Mouse (Mus musculus) heart, embryonic 11.5 days (tissue): Measurements from ENCODE around the gene Prdm13. TPM values are rescaled to one million over a fixed set of nuclear protein-coding genes. Genes with fewer than 3 reads are reported as not detected.

Source experiments
- ATAC-seq: fragments of 200-750 bp; cut with Nextera tagmentation; replicated peaks from 2 replicates; pipeline ENCODE4 v1.8.0; 2017; ENCODE audit warnings: moderate library complexity; ENCODE audit not compliant: insufficient number of reproducible peaks, low FRiP score, low TSS enrichment
- H3K27ac ChIP-seq: fragments of 300-500 bp; sonication (generic); 2 replicates; pipeline ENCODE4 v1.5.1; 2014; ENCODE audit warnings: mild to moderate bottlenecking, low read depth, low read length
- H3K27me3 ChIP-seq: fragments of 300-500 bp; sonication (generic); 2 replicates; pipeline ENCODE4 v1.6.1; 2014; ENCODE audit warnings: mild to moderate bottlenecking, low read length, mixed read lengths; ENCODE audit not compliant: control insufficient read depth, insufficient read depth
- H3K36me3 ChIP-seq: fragments of 300-500 bp; sonication (generic); 2 replicates; pipeline ENCODE4 v1.6.1; 2014; ENCODE audit warnings: mild to moderate bottlenecking, low read length, moderate library complexity, mixed read lengths; ENCODE audit not compliant: control insufficient read depth, insufficient read depth
- H3K4me1 ChIP-seq: fragments of 300-500 bp; sonication (generic); 2 replicates; pipeline ENCODE4 v1.6.1; 2014; ENCODE audit warnings: low read length; ENCODE audit not compliant: control insufficient read depth, insufficient read depth
- H3K4me2 ChIP-seq: fragments of 300-500 bp; sonication (generic); 2 replicates; pipeline ENCODE4 v1.6.1; 2014; ENCODE audit warnings: mild to moderate bottlenecking, moderate library complexity
- H3K4me3 ChIP-seq: fragments of 300-500 bp; sonication (generic); 2 replicates; pipeline ENCODE4 v1.5.1; 2014; ENCODE audit warnings: low read depth, low read length
- H3K9ac ChIP-seq: fragments of 300-500 bp; sonication (generic); 2 replicates; pipeline ENCODE4 v1.6.1; 2014; ENCODE audit warnings: mild to moderate bottlenecking, low read depth, low read length, moderate library complexity
- H3K9me3 ChIP-seq: fragments of 300-500 bp; sonication (generic); replicated peaks from 2 replicates; pipeline ENCODE4 v1.6.1; 2016; ENCODE audit warnings: low read length; ENCODE audit not compliant: control insufficient read depth
- WGBS: fragments of 180-500 bp; shearing (Covaris S2); extraction: QIAGEN DNeasy Blood & Tissue Kit; methylation state at CpG from one replicate; pipeline ENCODE4 v1.1.7; 2014; ENCODE audit not compliant: insufficient replicate concordance; 5-methylcytosine and 5-hydroxymethylcytosine counted together
- polyA plus RNA-seq: library from polyadenylated mRNA; unstranded; fragments of >200 nt; fragmentation: Nextera tagmentation; extraction: Ambion mirVana; gene quantifications from 2 replicates; pipeline ENCODE4 v1.2.1, GENCODE M21; 2014

The Prdm13 gene
- polyA plus RNA-seq, 1 experiment from 2014 or later = not detected

DNA sequence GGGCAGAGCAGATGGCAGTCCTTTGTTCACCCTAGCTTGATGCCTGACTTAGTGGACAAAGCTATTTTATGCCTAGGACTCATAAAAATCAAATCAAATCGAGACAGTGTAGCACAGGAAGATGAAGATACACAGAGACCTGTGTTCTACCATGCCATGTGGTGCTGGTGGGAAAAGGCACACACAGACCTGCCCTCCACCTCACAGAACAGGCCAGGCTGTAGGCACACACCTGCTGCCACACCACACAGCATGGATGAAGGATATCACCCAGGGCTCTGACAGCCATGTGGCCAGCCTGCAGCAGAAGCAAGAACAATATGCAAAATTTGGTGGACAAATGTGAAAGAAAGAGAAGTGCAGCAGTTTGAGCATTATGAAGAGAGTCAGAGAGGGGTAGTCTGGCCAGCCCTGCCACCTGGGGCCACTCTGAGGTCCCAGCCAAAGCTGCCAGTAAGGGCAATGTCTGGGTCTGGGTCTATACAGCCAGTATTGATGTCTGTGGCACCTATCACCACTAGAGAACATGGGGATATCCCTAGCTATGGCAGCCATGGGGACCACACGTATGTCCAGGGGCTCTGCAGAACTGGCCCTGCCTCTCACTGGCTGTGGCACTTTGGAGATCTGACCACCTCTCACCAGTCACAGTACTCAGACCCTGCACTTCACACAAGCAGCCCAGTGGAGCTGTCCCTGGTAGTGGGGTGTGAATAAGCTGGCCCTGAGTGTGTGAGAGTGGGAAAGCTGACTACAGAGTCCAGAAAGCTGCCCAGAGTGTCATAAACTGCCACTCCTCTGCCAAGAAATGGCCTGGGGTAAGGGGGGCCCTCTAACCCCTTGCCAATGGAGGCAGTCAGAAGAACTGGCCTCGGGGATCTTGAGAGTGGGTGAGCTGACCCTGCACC lies 57.1 kb downstream of the Prdm13 start:
- H3K9me3 ChIP-seq = no peaks in the 10 kb centered on the region
- no peak overlapping the region for H3K9ac ChIP-seq
- H3K4me2 ChIP-seq = no peak overlapping the region
- no peaks in the 10 kb centered on the region for H3K27me3 ChIP-seq
- no peak overlapping the region for H3K4me3 ChIP-seq
- ATAC-seq = peak; percentile 42
- 51% methylated on average over 3 of the region's 3 CpGs for WGBS
- no peaks in the 10 kb centered on the region for H3K4me1 ChIP-seq
- H3K36me3 ChIP-seq = no peaks in the 10 kb centered on the region
- no peak overlapping the region for H3K27ac ChIP-seq

Other genes starting within 250 kb of the Prdm13 start
- 29.5 and 31.0 TPM in 2 replicates for gene Ccnc, start 41.7 kb upstream of the Prdm13 start, polyA plus RNA-seq
- gene Usp45, start 81.2 kb upstream of the Prdm13 start, polyA plus RNA-seq = 9.8 and 11.9 TPM in 2 replicates
- gene Tstd3, start 81.2 kb upstream of the Prdm13 start, polyA plus RNA-seq = 24.4 and 26.4 TPM in 2 replicates
- gene Pnisr, start 161.6 kb upstream of the Prdm13 start, polyA plus RNA-seq = 90.5 and 106 TPM in 2 replicates
- gene Coq3, start 193.7 kb upstream of the Prdm13 start, polyA plus RNA-seq = 14.8 and 16.9 TPM in 2 replicates
- gene Faxc, start 245.4 kb upstream of the Prdm13 start, polyA plus RNA-seq = 3.6 and 3.8 TPM in 2 replicates